Mouse (Mus musculus) midbrain, embryonic 10.5 days (tissue): ENCODE results near the gene H2-T3. TPM values are rescaled to one million over a fixed set of nuclear protein-coding genes. Genes with fewer than 3 reads are reported as not detected.
A peak's percentile ranks its signal among the peaks of the same experiment; 100 is the strongest.
"Not testable (repeated sequence)": the region's sequence is repeated elsewhere in the genome, so short reads cannot be mapped to it uniquely, and the experiment has no call there.

Experiments
- DNase-seq: peaks from one replicate; pipeline ENCODE4 v3.0.0-alpha.2; 2017; ENCODE audit warnings: low spot score
- H3K27ac ChIP-seq: fragments of 300-500 bp; sonication (generic); replicated peaks from 2 replicates; pipeline ENCODE4 v1.5.1; 2016; ENCODE audit warnings: mild to moderate bottlenecking
- H3K27me3 ChIP-seq: fragments of 300-500 bp; sonication (generic); 2 replicates; pipeline ENCODE4 v1.6.1; 2016; ENCODE audit warnings: low read depth, mild to moderate bottlenecking; ENCODE audit not compliant: poor library complexity, severe bottlenecking
- H3K36me3 ChIP-seq: fragments of 300-500 bp; sonication (generic); 2 replicates; pipeline ENCODE4 v1.6.1; 2016; ENCODE audit warnings: mild to moderate bottlenecking, moderate library complexity
- H3K4me1 ChIP-seq: fragments of 300-500 bp; sonication (generic); 2 replicates; pipeline ENCODE4 v1.6.1; 2016
- H3K4me3 ChIP-seq: fragments of 300-500 bp; sonication (generic); 2 replicates; pipeline ENCODE4 v1.5.1; 2016; ENCODE audit warnings: mild to moderate bottlenecking, moderate library complexity
- H3K9me3 ChIP-seq: fragments of 300-500 bp; sonication (generic); replicated peaks from 2 replicates; pipeline ENCODE4 v1.6.1; 2016; ENCODE audit warnings: mild to moderate bottlenecking
- WGBS: fragments of 180-500 bp; shearing (Covaris S2); methylation state at CpG from one replicate; pipeline ENCODE4 v1.1.7; 2016; 5-methylcytosine and 5-hydroxymethylcytosine counted together
- polyA plus RNA-seq: library from polyadenylated mRNA; unstranded; fragments of >200 nt; fragmentation: Nextera tagmentation; extraction: Ambion mirVana; gene quantifications from 2 replicates; pipeline ENCODE4 v1.2.1, GENCODE M21; 2016

H2-T3 gene
- polyA plus RNA-seq, 1 experiment from 2014 or later = not detected

DNA sequence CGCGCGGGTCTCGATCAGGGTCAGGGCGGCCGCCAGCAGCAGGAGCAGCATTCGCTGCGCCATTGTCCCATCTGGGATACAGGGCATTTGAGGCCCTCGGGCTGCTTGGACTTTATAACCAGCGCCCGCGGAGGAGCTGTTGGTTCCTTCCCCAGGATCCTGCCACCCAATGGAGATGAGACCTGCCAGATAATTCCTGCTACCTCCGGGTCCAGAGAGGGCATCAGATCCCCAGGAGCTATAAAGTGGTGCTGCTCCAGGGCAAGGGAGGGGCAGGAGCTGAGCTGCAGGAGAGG is 44.3 kb downstream of the H2-T3 start:
- H3K27ac ChIP-seq, DNase-seq, H3K4me1 ChIP-seq, H3K36me3 ChIP-seq, H3K9me3 ChIP-seq: not testable (repeated sequence)
- Histone ChIP-seq H3K27me3 (peaks cover 78% of the 10 kb centered on the region), H3K4me3 (peak overlapping the region; percentile 47)
- WGBS = 2% methylated on average over 13 of the region's 13 CpGs

DNA sequence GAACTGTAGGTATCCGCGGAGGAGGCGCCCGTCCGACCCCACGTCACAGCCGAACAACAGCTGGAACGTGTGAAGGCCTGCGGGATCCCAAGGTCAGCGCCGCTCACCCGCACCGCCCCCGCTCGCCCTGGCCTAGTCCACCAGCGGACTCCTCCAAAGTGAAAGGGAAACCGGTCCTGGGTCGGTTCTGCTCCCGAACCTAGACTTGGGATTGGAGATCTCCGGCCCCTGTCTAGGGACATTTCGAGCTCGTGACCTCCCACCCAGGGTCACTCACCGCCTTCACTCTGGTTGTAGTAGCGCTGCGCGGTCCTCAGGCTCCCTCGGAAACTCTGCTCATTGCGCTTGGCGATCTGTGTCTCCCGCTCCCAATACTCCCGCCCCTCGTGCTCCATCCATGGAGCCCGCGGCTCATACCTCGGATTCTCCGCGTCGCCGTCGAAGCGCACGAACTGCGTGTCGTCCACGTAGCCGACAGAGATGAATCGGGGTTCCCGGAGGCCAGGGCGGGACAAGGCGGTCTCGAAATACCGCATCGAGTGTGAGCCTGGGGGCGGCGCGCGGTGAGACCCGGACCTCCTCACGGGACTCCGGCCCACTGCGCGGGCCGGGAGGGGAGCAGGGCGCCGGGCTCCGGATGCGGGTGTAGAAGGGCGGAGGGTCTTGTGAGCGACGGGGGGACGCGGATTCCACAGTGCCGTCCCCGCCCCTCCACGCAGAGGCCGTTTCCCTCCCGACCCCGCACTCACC is 44.8 kb downstream of the H2-T3 start:
- WGBS = 1% methylated on average over 78 of the region's 78 CpGs
- no peaks in the 10 kb centered on the region for H3K36me3 ChIP-seq

GRCm38 (mm10) chr17:36136299-36136848 is 53.7 kb downstream of the H2-T3 start:
- not testable (repeated sequence) for DNase-seq, H3K4me3 ChIP-seq, H3K36me3 ChIP-seq, H3K4me1 ChIP-seq, H3K9me3 ChIP-seq, H3K27ac ChIP-seq
- H3K27me3 ChIP-seq = peaks cover 27% of the 10 kb centered on the region
- WGBS = 77% methylated on average over 1 of the region's 1 CpGs

More for the DNA sequence above, 44.8 kb downstream of the H2-T3 start:
- Histone ChIP-seq H3K27ac (no peak overlapping the region), H3K9me3 (no peaks in the 10 kb centered on the region), H3K4me1 (peaks cover 10% of the 10 kb centered on the region), H3K27me3 (peaks cover 77% of the 10 kb centered on the region), H3K4me3 (peak overlapping the region; percentile 47)
- DNase-seq = peak; percentile 38

Other genes with a start within 250 kb of the H2-T3 start
- gene Abcf1, start 220.5 kb downstream of the H2-T3 start, polyA plus RNA-seq = 117 and 121 TPM in 2 replicates
- 56.3 and 59.7 TPM in 2 replicates for gene Gnl1, start 210.4 kb downstream of the H2-T3 start, polyA plus RNA-seq
- 45.3 and 50.1 TPM in 2 replicates for gene Prr3, start 210.1 kb downstream of the H2-T3 start, polyA plus RNA-seq
- 4.4 and 5.9 TPM in 2 replicates for gene H2-T24, start 169.7 kb downstream of the H2-T3 start, polyA plus RNA-seq
- 3.5 and 4.9 TPM in 2 replicates for gene H2-T23, start 157.4 kb downstream of the H2-T3 start, polyA plus RNA-seq
- gene H2-T22, start 147.5 kb downstream of the H2-T3 start, polyA plus RNA-seq = 7.0 and 8.4 TPM in 2 replicates
- not detected in 2 replicates for gene Gm6034, start 147.3 kb downstream of the H2-T3 start, polyA plus RNA-seq
- not detected in 2 replicates for gene Gm11127, start 131.9 kb downstream of the H2-T3 start, polyA plus RNA-seq
- not detected in 2 replicates for gene Gm19684, start 68.6 kb downstream of the H2-T3 start, polyA plus RNA-seq
- gene Gm7030, start 60.9 kb downstream of the H2-T3 start, polyA plus RNA-seq = not detected in 2 replicates
- 0.22 TPM in 1 of 2 replicates, not detected in the other for gene Gm8909, start 21.8 kb downstream of the H2-T3 start, polyA plus RNA-seq
- gene Rpp21, start 67.8 kb upstream of the H2-T3 start, polyA plus RNA-seq = 94.2 and 94.9 TPM in 2 replicates
- gene Trim39, start 82.0 kb upstream of the H2-T3 start, polyA plus RNA-seq = 21.2 and 23.2 TPM in 2 replicates
- 0.16 and 0.17 TPM in 2 replicates for gene H2-M10.2, start 96.2 kb upstream of the H2-T3 start, polyA plus RNA-seq
- gene H2-M10.1, start 135.9 kb upstream of the H2-T3 start, polyA plus RNA-seq = not detected in 2 replicates
- gene H2-M10.3, start 178.1 kb upstream of the H2-T3 start, polyA plus RNA-seq = not detected in 2 replicates